Mouse (Mus musculus) layer of hippocampus, adult 11-12 months (tissue): ENCODE measurements around the gene Gosr1.
A peak's percentile ranks its signal among the peaks of the same experiment; 100 is the strongest.
"Not testable (repeated sequence)": the region's sequence is repeated elsewhere in the genome, so short reads cannot be mapped to it uniquely, and the experiment has no call there.

Experiments used
- DNase-seq: peaks from one replicate; pipeline ENCODE4 v3.0.0; 2022; ENCODE audit warnings: low spot score

Gosr1 gene

GRCm38 (mm10) chr11:76735753-76736324, 27.5 kb downstream of the Gosr1 start:
- no peak for DNase-seq

- DNase-seq = no peak
Measured at GRCm38 (mm10) chr11:76734560-76734959, 28.8 kb downstream of the Gosr1 start.

GRCm38 (mm10) chr11:76730650-76731049, 32.7 kb downstream of the Gosr1 start:
- DNase-seq = no peak

GRCm38 (mm10) chr11:76728093-76728492, 35.3 kb downstream of the Gosr1 start:
- DNase-seq = no peak

- no peak for DNase-seq
Measured at GRCm38 (mm10) chr11:76723911-76724310, 39.5 kb downstream of the Gosr1 start.

GRCm38 (mm10) chr11:76717000-76717399, 46.4 kb downstream of the Gosr1 start:
- no peak for DNase-seq

- no peak for DNase-seq
Measured at GRCm38 (mm10) chr11:76709625-76710452, 53.5 kb downstream of the Gosr1 start.

- DNase-seq = no peak
Measured at GRCm38 (mm10) chr11:76708881-76709280, 54.5 kb downstream of the Gosr1 start.

- no peak for DNase-seq
Measured at GRCm38 (mm10) chr11:76708066-76708465, 55.3 kb downstream of the Gosr1 start.

GRCm38 (mm10) chr11:76707656-76708055, 55.7 kb downstream of the Gosr1 start:
- no peak for DNase-seq

GRCm38 (mm10) chr11:76699626-76700025, 63.8 kb downstream of the Gosr1 start:
- DNase-seq = no peak

GRCm38 (mm10) chr11:76695810-76696209, 67.6 kb downstream of the Gosr1 start:
- DNase-seq = peak; percentile 37

GRCm38 (mm10) chr11:76692096-76692495, 71.3 kb downstream of the Gosr1 start:
- no peak for DNase-seq

GRCm38 (mm10) chr11:76685604-76686003, 77.8 kb downstream of the Gosr1 start:
- DNase-seq = no peak

- not testable (repeated sequence) for DNase-seq
Measured at GRCm38 (mm10) chr11:76679508-76679907, 83.9 kb downstream of the Gosr1 start, which contains the start of gene Trarg1. Trarg1 (plus strand) TSS chr11:76679808.
